Mouse (Mus musculus) forebrain, embryonic 16.5 days (tissue): Measurements from ENCODE around the gene Siah1b. TPM values are rescaled to one million over a fixed set of nuclear protein-coding genes. Genes with fewer than 3 reads are reported as not detected.
A peak's percentile ranks its signal among the peaks of the same experiment; 100 is the strongest.

ENCODE experiments used
- ATAC-seq: fragments of 200-750 bp; cut with Nextera tagmentation; 2 replicates; pipeline ENCODE4 v1.8.0; 2017; ENCODE audit warnings: mild to moderate bottlenecking, moderate library complexity
- H3K27ac ChIP-seq: fragments of 300-500 bp; sonication (generic); 2 replicates; pipeline ENCODE4 v1.5.1; 2014; ENCODE audit warnings: low read length, control low read depth
- H3K27me3 ChIP-seq: fragments of 300-500 bp; sonication (generic); replicated peaks from 2 replicates; pipeline ENCODE4 v1.6.1; 2014; ENCODE audit warnings: low read length; ENCODE audit not compliant: control insufficient read depth, insufficient read depth
- H3K36me3 ChIP-seq: fragments of 300-500 bp; sonication (generic); 2 replicates; pipeline ENCODE4 v1.6.1; 2014; ENCODE audit not compliant: control insufficient read depth, insufficient read depth
- H3K4me1 ChIP-seq: fragments of 300-500 bp; sonication (generic); replicated peaks from 2 replicates; pipeline ENCODE4 v1.6.1; 2014; ENCODE audit warnings: low read length; ENCODE audit not compliant: control insufficient read depth, insufficient read depth
- H3K4me2 ChIP-seq: fragments of 300-500 bp; sonication (generic); 2 replicates; pipeline ENCODE4 v1.6.1; 2014; ENCODE audit warnings: mild to moderate bottlenecking, low read length, control low read depth
- H3K4me3 ChIP-seq: fragments of 300-500 bp; sonication (generic); replicated peaks from 2 replicates; pipeline ENCODE4 v1.5.1; 2014; ENCODE audit warnings: mild to moderate bottlenecking, low read length, control low read depth
- H3K9ac ChIP-seq: fragments of 300-500 bp; sonication (generic); replicated peaks from 2 replicates; pipeline ENCODE4 v1.6.1; 2014; ENCODE audit warnings: low read depth, low read length, control low read depth
- H3K9me3 ChIP-seq: fragments of 300-500 bp; sonication (generic); 2 replicates; pipeline ENCODE4 v1.6.1; 2016; ENCODE audit warnings: low read length; ENCODE audit not compliant: control insufficient read depth
- WGBS: fragments of 180-500 bp; shearing (Covaris S2); extraction: QIAGEN DNeasy Blood & Tissue Kit; methylation state at CpG from one replicate; pipeline ENCODE4 v1.1.7; 2014; 5-methylcytosine and 5-hydroxymethylcytosine counted together
- polyA plus RNA-seq: library from polyadenylated mRNA; unstranded; fragments of >200 nt; fragmentation: Nextera tagmentation; extraction: Ambion mirVana; gene quantifications from 2 replicates; pipeline ENCODE4 v1.2.1, GENCODE M21; 2015

The Siah1b gene
- polyA plus RNA-seq, 1 experiment from 2014 or later, result 20.8 TPM

GRCm38 (mm10) chrX:164046736-164047135, 29.6 kb downstream of the Siah1b start:
- no peak overlapping the region for H3K4me2 ChIP-seq
- H3K36me3 ChIP-seq, result no peaks in the 10 kb centered on the region
- 75% methylated on average over 2 of the region's 2 CpGs for WGBS
- H3K9me3 ChIP-seq, result no peaks in the 10 kb centered on the region
- H3K4me1 ChIP-seq, result no peaks in the 10 kb centered on the region
- H3K9ac ChIP-seq, result no peak overlapping the region
- ATAC-seq, result no peak
- H3K27ac ChIP-seq, result no peak overlapping the region
- H3K27me3 ChIP-seq, result no peaks in the 10 kb centered on the region
- H3K4me3 ChIP-seq, result no peak overlapping the region

DNA sequence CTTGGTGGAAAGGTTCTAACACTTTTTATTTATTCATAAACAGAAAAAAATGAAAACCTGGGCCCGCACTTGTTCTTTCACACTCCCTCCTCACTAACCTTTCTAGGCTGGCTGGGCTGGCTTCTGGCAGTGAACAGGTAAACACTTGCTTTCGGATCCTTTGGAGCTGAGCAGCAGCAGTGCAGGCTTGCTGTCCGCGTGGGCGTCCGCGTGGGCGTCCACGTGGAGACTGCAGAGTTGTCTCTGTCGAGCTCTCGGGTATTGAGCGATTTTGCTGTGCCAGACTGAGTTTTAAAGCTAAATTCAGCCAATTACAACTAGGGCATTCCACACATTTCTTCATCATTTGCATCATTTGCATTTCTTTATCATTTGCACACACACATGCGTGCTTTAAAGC, 34.2 kb downstream of the Siah1b start:
- ATAC-seq, result no peak
- no peak overlapping the region for H3K4me2 ChIP-seq
- no peak overlapping the region for H3K9ac ChIP-seq
- no peaks in the 10 kb centered on the region for H3K9me3 ChIP-seq
- WGBS, result 72% methylated on average over 13 of the region's 13 CpGs
- H3K4me3 ChIP-seq, result no peak overlapping the region
- H3K4me1 ChIP-seq, result no peaks in the 10 kb centered on the region
- H3K27ac ChIP-seq, result no peak overlapping the region
- H3K36me3 ChIP-seq, result no peaks in the 10 kb centered on the region
- no peaks in the 10 kb centered on the region for H3K27me3 ChIP-seq

DNA sequence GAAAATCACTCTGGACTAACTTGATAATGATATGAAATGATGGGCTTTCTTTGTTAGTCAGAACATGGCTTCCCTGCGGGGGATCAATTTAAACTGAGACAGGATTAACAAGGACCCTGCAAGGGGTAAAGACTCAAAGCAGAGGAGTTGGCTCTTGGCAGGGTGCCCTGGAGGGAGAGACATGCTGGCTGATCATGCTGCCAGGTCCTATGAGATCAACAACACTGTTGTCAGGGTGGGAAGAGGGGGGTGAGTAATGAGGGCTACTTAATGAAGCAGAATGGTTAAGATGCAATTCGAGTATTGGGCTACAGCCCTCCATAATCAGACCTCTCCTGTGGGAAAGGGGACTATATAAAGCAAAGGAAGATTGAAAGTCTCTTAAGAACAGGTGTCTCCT, 37.4 kb downstream of the Siah1b start:
- ATAC-seq, result peak; percentile 75
- H3K9me3 ChIP-seq, result no peaks in the 10 kb centered on the region
- H3K4me1 ChIP-seq, result no peaks in the 10 kb centered on the region
- no peak overlapping the region for H3K4me2 ChIP-seq
- H3K27ac ChIP-seq, result no peak overlapping the region
- no peak overlapping the region for H3K4me3 ChIP-seq
- WGBS, result 17% methylated on average over 2 of the region's 2 CpGs
- no peak overlapping the region for H3K9ac ChIP-seq
- H3K36me3 ChIP-seq, result no peaks in the 10 kb centered on the region
- H3K27me3 ChIP-seq, result no peaks in the 10 kb centered on the region

GRCm38 (mm10) chrX:164035931-164036330, 40.4 kb downstream of the Siah1b start:
- Histone ChIP-seq H3K4me1 (no peaks in the 10 kb centered on the region), H3K9me3 (no peaks in the 10 kb centered on the region), H3K9ac (no peak overlapping the region), H3K27me3 (no peaks in the 10 kb centered on the region), H3K36me3 (no peaks in the 10 kb centered on the region), H3K27ac (no peak overlapping the region), H3K4me3 (no peak overlapping the region), H3K4me2 (no peak overlapping the region)
- WGBS, result 86% methylated on average over 7 of the region's 7 CpGs
- ATAC-seq, result no peak

- no peak overlapping the region for H3K27ac ChIP-seq
- no peak for ATAC-seq
- WGBS, result 87% methylated on average over 2 of the region's 2 CpGs
Measured at GRCm38 (mm10) chrX:164035401-164035800, 40.9 kb downstream of the Siah1b start.

GRCm38 (mm10) chrX:164032526-164032925, 43.8 kb downstream of the Siah1b start:
- H3K9me3 ChIP-seq, result no peaks in the 10 kb centered on the region
- H3K4me3 ChIP-seq, result no peak overlapping the region
- no peaks in the 10 kb centered on the region for H3K36me3 ChIP-seq
- no peak overlapping the region for H3K4me2 ChIP-seq
- H3K27ac ChIP-seq, result no peak overlapping the region
- no peak for ATAC-seq
- WGBS, result 85% methylated on average over 7 of the region's 7 CpGs
- H3K27me3 ChIP-seq, result no peaks in the 10 kb centered on the region
- H3K9ac ChIP-seq, result no peak overlapping the region
- no peaks in the 10 kb centered on the region; the same call in 1 of the 2 replicates for H3K4me1 ChIP-seq

More at GRCm38 (mm10) chrX:164035401-164035800, 40.9 kb downstream of the Siah1b start:
- H3K27me3 ChIP-seq, result no peaks in the 10 kb centered on the region
- no peaks in the 10 kb centered on the region for H3K9me3 ChIP-seq
- H3K4me2 ChIP-seq, result no peak overlapping the region
- no peak overlapping the region for H3K9ac ChIP-seq
- H3K36me3 ChIP-seq, result no peaks in the 10 kb centered on the region
- H3K4me3 ChIP-seq, result no peak overlapping the region
- no peaks in the 10 kb centered on the region for H3K4me1 ChIP-seq

DNA sequence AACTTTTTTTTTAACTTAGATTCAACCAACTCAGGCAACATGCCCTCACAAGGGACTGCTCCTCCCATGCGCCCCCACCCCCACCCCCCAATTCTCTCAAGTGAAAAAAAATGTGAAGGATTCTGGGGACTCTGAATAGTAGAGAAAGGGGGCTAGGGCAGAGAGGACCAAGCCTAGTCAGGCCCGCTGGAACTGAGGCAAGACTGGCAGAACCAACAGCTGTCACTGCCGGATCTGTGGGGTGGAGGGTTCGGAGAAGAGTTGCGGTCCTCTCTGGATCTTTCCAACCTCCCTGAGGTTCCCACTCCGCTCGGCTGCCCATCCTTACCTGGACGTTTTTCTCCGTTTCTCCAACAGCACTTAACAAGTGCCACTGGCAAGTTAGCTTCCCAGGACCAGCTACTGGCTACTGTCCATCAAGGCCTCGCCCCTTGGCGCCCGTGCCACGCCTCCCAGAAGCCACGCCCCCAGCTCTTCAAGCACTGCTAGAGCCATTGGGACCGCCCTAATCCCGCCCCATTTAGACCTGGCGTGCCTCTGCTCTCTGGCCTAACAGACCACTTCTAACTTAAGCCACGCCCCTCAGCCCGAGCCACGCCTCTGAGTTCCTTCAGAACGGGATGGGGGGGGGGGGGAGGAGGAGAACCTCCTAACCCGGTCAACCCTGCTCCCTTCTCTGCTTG, 48.5 kb downstream of the Siah1b start, which contains the start of gene Car5b:
Gene Car5b (minus strand): TSS at position 391 of the 683 bp plus-strand sequence.
- ATAC-seq, result peak; percentile 92
- no peak within 1 kb of the TSS for H3K9ac ChIP-seq
- H3K36me3 ChIP-seq, result no peaks in the 10 kb centered on the region
- peak within 1 kb of the TSS; percentile 34 for H3K4me3 ChIP-seq
- H3K4me1 ChIP-seq, result no peaks in the 10 kb centered on the region; the same call in 1 of the 2 replicates
- peak within 1 kb of the TSS; percentile 52 for H3K4me2 ChIP-seq
- H3K27me3 ChIP-seq, result no peaks in the 10 kb centered on the region
- WGBS, result 17% methylated on average over 20 of the region's 22 CpGs
- H3K27ac ChIP-seq, result no peak within 1 kb of the TSS
- H3K9me3 ChIP-seq, result no peaks in the 10 kb centered on the region

Other genes with a start within 250 kb of the Siah1b start
- gene Ap1s2, start 167.5 kb downstream of the Siah1b start, polyA plus RNA-seq, result 128 and 130 TPM in 2 replicates
- gene Zrsr2, start 117.8 kb downstream of the Siah1b start, polyA plus RNA-seq, result 47.7 and 50.2 TPM in 2 replicates
- gene Car5b, start 48.5 kb downstream of the Siah1b start, polyA plus RNA-seq, result 0.38 and 0.55 TPM in 2 replicates
- 0.26 TPM in 1 of 2 replicates, not detected in the other for gene Cltrn, start 12.3 kb upstream of the Siah1b start, polyA plus RNA-seq
- gene Ace2, start 62.8 kb upstream of the Siah1b start, polyA plus RNA-seq, result 0.32 TPM in 1 of 2 replicates, not detected in the other
- gene Bmx, start 181.7 kb upstream of the Siah1b start, polyA plus RNA-seq, result 0.38 and 0.43 TPM in 2 replicates
- gene Pir, start 192.9 kb upstream of the Siah1b start, polyA plus RNA-seq, result 3.1 and 3.8 TPM in 2 replicates